Mouse (Mus musculus) inflammation-experienced regulatory T-cells (primary cell): ENCODE data around the gene Mapk11. TPM values are rescaled to one million over a fixed set of nuclear protein-coding genes. Genes with fewer than 3 reads are reported as not detected.

Experiments
- polyA plus RNA-seq, 2 experiments: library from polyadenylated mRNA; unstranded; fragments of 100-300 nt; shearing (Covaris generic); gene quantifications; one replicate each; pipeline ENCODE4 v1.2.1; 2017

Mapk11 gene
- 100 to 1,000 TPM in 1 of 2 experiments, 10 to 100 TPM in 1; 50.7 to 111 TPM for polyA plus RNA-seq

DNA sequence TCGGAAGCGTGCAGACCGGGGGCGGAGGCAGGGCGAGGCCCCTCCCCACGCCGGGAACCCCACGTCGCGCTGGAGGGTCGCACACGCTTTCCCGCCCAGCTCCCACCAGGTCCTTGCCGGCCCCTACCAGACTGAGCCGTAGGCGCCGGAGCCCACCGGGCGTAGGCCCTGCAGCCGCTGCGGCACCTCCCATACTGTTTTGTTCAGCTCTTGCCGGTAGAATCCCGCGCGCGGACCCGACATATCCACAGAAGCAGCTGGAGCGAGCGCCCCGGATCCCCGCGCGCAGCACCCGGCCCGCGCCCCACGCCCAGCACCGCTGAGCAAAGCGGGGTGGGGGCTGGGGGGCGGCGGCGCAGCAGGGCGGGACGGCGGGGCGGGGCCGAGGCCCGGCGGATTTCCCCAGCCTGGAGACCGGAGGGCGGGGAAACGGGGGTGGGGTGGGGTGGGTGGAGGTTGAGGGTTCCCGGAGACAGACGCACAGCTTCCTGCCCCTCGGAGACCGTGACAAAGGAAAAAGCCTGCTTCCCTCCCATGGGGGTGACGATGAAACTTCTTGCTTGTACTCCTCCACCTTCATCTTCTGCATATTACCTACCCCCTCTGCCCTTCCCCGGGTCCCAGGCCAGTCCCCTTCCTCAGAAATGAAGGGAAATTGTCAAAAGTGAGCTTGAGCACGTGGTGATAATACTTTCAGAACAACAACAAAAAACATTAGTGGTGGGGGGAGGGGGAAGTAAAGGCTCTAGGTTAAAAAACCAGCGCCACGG lies at the start of gene Mapk11:
Gene Mapk11, minus strand, starts transcription at position 358 of the 770 bp plus-strand sequence.

GRCm38 (mm10) chr15:89196313-89196706 lies 46.9 kb upstream of the Mapk11 start, which contains the start of gene Dennd6b:
TSS of gene Dennd6b (minus strand) at chr15:89196496.

GRCm38 (mm10) chr15:89180571-89181229 lies 31.3 kb upstream of the Mapk11 start, which contains the start of gene Plxnb2:
TSS of gene Plxnb2 (minus strand) at chr15:89180788.

DNA sequence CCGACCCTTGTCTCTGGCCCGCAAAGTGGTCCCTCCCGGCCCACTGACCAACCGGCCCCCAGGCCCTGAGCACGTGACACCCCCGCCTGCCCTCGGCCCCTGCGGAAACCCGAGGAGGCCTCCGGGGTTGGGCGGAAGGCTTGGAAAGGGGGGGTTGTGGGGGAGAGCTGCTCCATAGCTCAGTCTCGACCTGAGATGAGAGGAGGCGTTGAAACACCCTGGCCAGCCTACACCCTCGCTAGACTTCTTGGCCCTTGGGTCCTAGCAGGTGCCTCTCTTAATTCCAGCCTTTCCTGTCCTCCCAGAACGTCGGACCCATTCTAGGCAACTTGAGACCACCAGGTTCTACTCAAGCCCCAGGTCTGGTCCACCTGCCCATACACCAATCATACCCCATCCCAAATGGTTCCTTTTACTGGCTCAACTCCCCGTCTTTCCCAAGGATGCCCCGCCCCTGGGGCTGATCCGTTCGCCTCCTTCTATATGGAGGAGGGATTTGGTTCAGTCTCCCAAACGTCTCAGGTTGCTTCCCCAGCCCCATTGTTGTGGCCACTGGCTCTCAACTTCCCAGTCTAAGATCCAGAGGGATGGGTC lies 8.7 kb downstream of the Mapk11 start, which contains the start of gene Mapk12:
Gene Mapk12, minus strand, starts transcription at position 45 of the 594 bp plus-strand sequence.

DNA sequence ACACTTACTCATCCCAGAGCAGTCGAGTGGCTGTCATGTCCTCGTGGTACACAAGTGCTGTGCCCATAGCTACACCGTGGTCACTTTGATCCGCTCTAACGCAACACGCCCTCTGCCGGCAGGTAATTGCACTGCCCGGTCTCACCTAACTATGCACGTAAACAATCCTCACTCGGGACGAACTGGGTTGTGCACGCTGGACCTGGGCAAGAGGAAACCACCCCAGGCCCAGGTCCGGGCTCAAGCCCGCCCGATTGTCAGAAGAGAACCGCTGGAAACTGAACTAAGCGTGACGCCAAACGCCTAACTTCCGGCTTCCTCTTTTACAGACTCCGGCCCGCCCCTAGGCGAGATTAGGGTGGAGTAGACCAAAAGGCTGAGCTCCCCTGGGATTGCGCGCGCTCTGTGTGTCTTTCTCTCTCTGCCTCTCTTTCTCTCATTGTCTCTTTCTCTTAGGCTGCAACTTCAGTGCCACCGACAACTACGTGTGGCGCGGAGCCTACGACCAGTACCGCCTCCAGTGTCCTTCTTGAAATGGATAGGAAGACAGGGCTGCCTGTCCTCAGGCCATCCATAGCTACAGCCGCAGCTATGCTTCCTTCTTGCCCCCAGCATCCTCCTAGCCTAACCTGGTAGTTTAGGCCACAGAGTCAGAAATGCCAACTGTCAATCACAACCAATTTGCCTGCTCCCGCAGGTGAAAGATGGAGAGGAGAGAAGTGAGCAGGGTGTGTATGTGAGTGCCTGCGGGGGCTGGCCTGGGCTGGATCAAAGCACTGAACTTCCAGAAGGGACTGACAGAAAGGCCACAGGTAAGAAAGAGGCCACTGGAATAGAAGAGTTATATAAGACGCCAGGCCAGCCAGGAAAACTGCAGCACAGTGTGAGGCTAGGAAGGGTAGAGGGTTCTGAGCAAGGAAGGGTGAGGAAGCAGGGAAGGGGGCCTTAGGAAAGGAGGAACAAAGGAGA lies 20.8 kb downstream of the Mapk11 start, which contains the start of gene Hdac10:
Gene Hdac10, minus strand, starts transcription at position 319 of the 969 bp plus-strand sequence.

GRCm38 (mm10) chr15:89122649-89123366 lies 26.6 kb downstream of the Mapk11 start, which contains the start of gene Tubgcp6:
TSS of gene Tubgcp6 (minus strand) at chr15:89123112.

Other genes with a start within 250 kb of the Mapk11 start
- gene Ttll8, start 195.2 kb downstream of the Mapk11 start, polyA plus RNA-seq, result not detected
- under 1 TPM in 1 of 2 experiments, not detected in 1; 0.18 TPM for gene Mlc1, start 170.6 kb downstream of the Mapk11 start, polyA plus RNA-seq
- gene Mov10l1, start 166.7 kb downstream of the Mapk11 start, polyA plus RNA-seq, result under 1 TPM; 0.13 to 0.84 TPM
- 1 to 10 TPM in 1 of 2 experiments, under 1 TPM in 1; 0.88 to 1.2 TPM for gene Panx2, start 89.9 kb downstream of the Mapk11 start, polyA plus RNA-seq
- gene Trabd, start 74.5 kb downstream of the Mapk11 start, polyA plus RNA-seq, result 10 to 100 TPM; 86.7 to 98.2 TPM
- 10 to 100 TPM; 53.0 to 58.7 TPM for gene Selenoo, start 60.5 kb downstream of the Mapk11 start, polyA plus RNA-seq
- gene Tubgcp6, start 26.5 kb downstream of the Mapk11 start, polyA plus RNA-seq, result 10 to 100 TPM; 24.7 to 25.1 TPM
- 10 to 100 TPM; 55.7 to 63.3 TPM for gene Hdac10, start 20.9 kb downstream of the Mapk11 start, polyA plus RNA-seq
- gene Mapk12, start 8.9 kb downstream of the Mapk11 start, polyA plus RNA-seq, result 10 to 100 TPM in 1 of 2 experiments, 1 to 10 TPM in 1; 8.4 to 18.8 TPM
- 1 to 10 TPM; 2.3 to 6.2 TPM for gene Plxnb2, start 31.2 kb upstream of the Mapk11 start, polyA plus RNA-seq
- 10 to 100 TPM; 36.9 to 42.4 TPM for gene Dennd6b, start 46.9 kb upstream of the Mapk11 start, polyA plus RNA-seq
- gene Ppp6r2, start 61.9 kb upstream of the Mapk11 start, polyA plus RNA-seq, result 10 to 100 TPM; 19.8 to 22.8 TPM
- 100 to 1,000 TPM; 183 to 186 TPM for gene Sbf1, start 165.7 kb upstream of the Mapk11 start, polyA plus RNA-seq
- not detected for gene Adm2, start 173.1 kb upstream of the Mapk11 start, polyA plus RNA-seq
- gene Miox, start 184.8 kb upstream of the Mapk11 start, polyA plus RNA-seq, result not detected
- 10 to 100 TPM; 57.0 to 69.5 TPM for gene Lmf2, start 206.0 kb upstream of the Mapk11 start, polyA plus RNA-seq
- gene Ncaph2, start 206.1 kb upstream of the Mapk11 start, polyA plus RNA-seq, result 100 to 1,000 TPM; 139 to 146 TPM
- 10 to 100 TPM in 1 of 2 experiments, 1 to 10 TPM in 1; 7.7 to 19.2 TPM for gene Sco2, start 224.2 kb upstream of the Mapk11 start, polyA plus RNA-seq
- 1 to 10 TPM; 1.5 to 1.8 TPM for gene Tymp, start 227.4 kb upstream of the Mapk11 start, polyA plus RNA-seq
- gene Odf3b, start 229.7 kb upstream of the Mapk11 start, polyA plus RNA-seq, result 1 to 10 TPM in 1 of 2 experiments, under 1 TPM in 1; 0.71 to 1.4 TPM
- under 1 TPM; 0.13 to 0.83 TPM for gene Klhdc7b, start 235.3 kb upstream of the Mapk11 start, polyA plus RNA-seq